Mouse (Mus musculus): Measurements from ENCODE around the gene Rpl3.

GRCm38 (mm10) chr15:80127191-80127590 lies 35.5 kb upstream of the Rpl3 start:
- TF ChIP-seq CHD2 (IDR thresholded peaks at IDR 0.05; ENCODE audit: low read depth, low read length), result no peak
- no peak for TF ChIP-seq HCFC1 (IDR thresholded peaks at IDR 0.05; ENCODE audit: borderline replicate concordance, insufficient read depth, low read length)
- TF ChIP-seq MAFK (IDR thresholded peaks at IDR 0.05; ENCODE audit: insufficient read depth, low read depth, low read length), result no peak
- no peak for TF ChIP-seq ZNF384 (IDR thresholded peaks at IDR 0.05; ENCODE audit: low read depth, low read length)
